Mouse (Mus musculus): ENCODE data around the gene Fam114a1.

GRCm38 (mm10) chr5:65046442-65047284, 76.8 kb downstream of the Fam114a1 start:
- TF ChIP-seq CTCF (IDR thresholded peaks at IDR 0.05; ENCODE audit: insufficient read depth, low read depth, low read length): no peak
- TF ChIP-seq POLR2A (IDR thresholded peaks at IDR 0.05; ENCODE audit: insufficient read depth, low read depth, low read length): no peak
